Mouse (Mus musculus) erythroblast, adult 5-6 weeks (primary cell): ENCODE data around the gene Rrp1b. TPM values are rescaled to one million over a fixed set of nuclear protein-coding genes. Genes with fewer than 3 reads are reported as not detected.

ENCODE experiments used
- ATAC-seq: replicated peaks from 2 replicates; pipeline ENCODE4 v1.8.0; 2016; ENCODE audit warnings: moderate number of reproducible peaks, mild to moderate bottlenecking, moderate TSS enrichment, inconsistent platforms; ENCODE audit not compliant: poor library complexity, low FRiP score, severe bottlenecking
- total RNA-seq, 2 experiments: library from RNA; stranded (forward) in 1 of 2; stranded (reverse) in 1 of 2; fragments of 150-400 nt in 1 of 2; fragments of 200-764, 138-1000 nt in 1 of 2; gene quantifications; 2 replicates each; pipeline versions ENCODE4 v1.2.3 to v1.2.4; 2015 to 2017; ENCODE audit warnings: low replicate concordance in 2 of 2

Rrp1b gene
- total RNA-seq (2015; ENCODE audit: low replicate concordance) (6.3 and 13.1 TPM in 2 replicates), total RNA-seq (2017; ENCODE audit: low replicate concordance) (5.2 and 5.4 TPM in 2 replicates)

GRCm38 (mm10) chr17:32035609-32036508 lies at the start of gene Rrp1b, which contains the start of gene Hsf2bp:
TSS of gene Rrp1b (plus strand) at chr17:32036100.
TSS of gene Hsf2bp (minus strand) at chr17:32036349.
- ATAC-seq = 0 out of 2 replicates have a peak, but pooled peaks have one; percentile 22

- ATAC-seq = no peak
These were observed 49.0 kb upstream of the Rrp1b start for GRCm38 (mm10) chr17:31986915-31987314.

- ATAC-seq = no peak
These were observed 46.9 kb upstream of the Rrp1b start for GRCm38 (mm10) chr17:31989035-31989434.

GRCm38 (mm10) chr17:31992004-31992403 lies 43.9 kb upstream of the Rrp1b start:
- ATAC-seq = no peak

- ATAC-seq = no peak
These were observed 42.5 kb upstream of the Rrp1b start for GRCm38 (mm10) chr17:31993354-31993753.

GRCm38 (mm10) chr17:31994132-31994531 lies 41.8 kb upstream of the Rrp1b start:
- no peak for ATAC-seq

- no peak for ATAC-seq
These were observed 40.1 kb upstream of the Rrp1b start for GRCm38 (mm10) chr17:31995784-31996183.

- no peak for ATAC-seq
These were observed 39.6 kb upstream of the Rrp1b start for GRCm38 (mm10) chr17:31996331-31996730.

- no peak for ATAC-seq
These were observed 37.5 kb upstream of the Rrp1b start for GRCm38 (mm10) chr17:31998351-31998750.

- no peak for ATAC-seq
These were observed 32.6 kb upstream of the Rrp1b start for GRCm38 (mm10) chr17:32003251-32003650.

- ATAC-seq = no peak
These were observed 29.1 kb upstream of the Rrp1b start for GRCm38 (mm10) chr17:32006800-32007199.

GRCm38 (mm10) chr17:32011694-32012093 lies 24.2 kb upstream of the Rrp1b start:
- no peak for ATAC-seq

GRCm38 (mm10) chr17:32012254-32012653 lies 23.6 kb upstream of the Rrp1b start:
- no peak for ATAC-seq

- ATAC-seq = no peak
These were observed 22.2 kb upstream of the Rrp1b start for GRCm38 (mm10) chr17:32013659-32014058.

- no peak for ATAC-seq
These were observed 19.4 kb upstream of the Rrp1b start for GRCm38 (mm10) chr17:32016481-32016880.

GRCm38 (mm10) chr17:32018127-32018894 lies 17.6 kb upstream of the Rrp1b start:
- no peak for ATAC-seq

GRCm38 (mm10) chr17:32021981-32022380 lies 13.9 kb upstream of the Rrp1b start:
- ATAC-seq = no peak

GRCm38 (mm10) chr17:32022551-32022950 lies 13.3 kb upstream of the Rrp1b start:
- ATAC-seq = no peak

GRCm38 (mm10) chr17:32023088-32023487 lies 12.8 kb upstream of the Rrp1b start:
- no peak for ATAC-seq

GRCm38 (mm10) chr17:32024671-32025073 lies 11.2 kb upstream of the Rrp1b start:
- no peak for ATAC-seq

GRCm38 (mm10) chr17:32025386-32025785 lies 10.5 kb upstream of the Rrp1b start:
- no peak for ATAC-seq
